Mouse (Mus musculus): ENCODE results near the gene Churc1.

DNA sequence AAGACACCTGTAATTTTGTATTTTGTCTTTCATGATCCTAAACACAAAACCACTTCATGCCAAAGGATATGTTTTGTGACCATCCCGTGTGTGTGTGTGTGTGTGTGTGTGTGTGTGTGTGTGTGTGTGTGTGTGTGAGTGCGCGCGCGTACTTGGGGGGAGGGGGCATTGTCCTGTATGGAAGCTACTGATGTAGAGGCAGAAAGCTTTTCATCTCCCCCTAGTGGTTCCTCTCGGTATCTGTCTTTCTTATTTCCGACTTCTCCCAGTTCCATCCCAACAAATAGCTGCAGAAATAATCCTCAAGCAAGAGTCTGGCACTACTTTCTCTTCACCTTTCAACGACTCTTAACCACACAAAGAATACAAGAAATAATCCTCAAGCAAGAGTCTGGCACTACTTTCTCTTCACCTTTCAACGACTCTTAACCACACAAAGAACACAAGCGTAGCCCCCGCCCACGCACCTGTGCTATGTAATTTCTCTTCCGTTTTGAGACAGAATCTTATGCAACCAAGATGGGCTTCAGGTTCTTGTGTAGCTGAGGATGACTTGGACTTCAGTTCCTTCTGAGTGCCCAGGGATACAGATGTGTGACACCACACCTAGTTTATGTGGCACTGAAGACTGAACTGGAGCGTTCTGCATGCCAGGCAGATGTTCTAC is 12.6 kb upstream of the Churc1 start:
- no peak for TF ChIP-seq ZNF384 (IDR thresholded peaks at IDR 0.05; ENCODE audit: low read depth, low read length)
- no peak for TF ChIP-seq HCFC1 (IDR thresholded peaks at IDR 0.05; ENCODE audit: borderline replicate concordance, insufficient read depth, low read length)
- no peak for TF ChIP-seq MAFK (IDR thresholded peaks at IDR 0.05; ENCODE audit: insufficient read depth, low read depth, low read length)
- no peak for TF ChIP-seq CHD2 (IDR thresholded peaks at IDR 0.05; ENCODE audit: low read depth, low read length)
- no peak for TF ChIP-seq ZC3H11A (IDR thresholded peaks at IDR 0.05; ENCODE audit: borderline replicate concordance, low read depth, low read length)

Measured in ES-E14 (cell line).